Mouse (Mus musculus) limb, embryonic 15.5 days (tissue): Measurements from ENCODE around the gene D630039A03Rik. TPM values are rescaled to one million over a fixed set of nuclear protein-coding genes. Genes with fewer than 3 reads are reported as not detected.

Experiments used
- polyA plus RNA-seq: library from polyadenylated mRNA; unstranded; fragments of >200 nt; fragmentation: Nextera tagmentation; extraction: Ambion mirVana; gene quantifications from 2 replicates; pipeline ENCODE4 v1.2.1, GENCODE M21; 2015

Gene D630039A03Rik
- polyA plus RNA-seq, 1 experiment from 2014 or later = 0.12 TPM

Other genes starting within 250 kb of the D630039A03Rik start
- gene Akap2, start 198.6 kb downstream of the D630039A03Rik start, polyA plus RNA-seq = 21.7 and 25.2 TPM in 2 replicates
- 351 and 362 TPM in 2 replicates for gene Txn1, start 40.1 kb upstream of the D630039A03Rik start, polyA plus RNA-seq
- not detected in 2 replicates for gene Txndc8, start 92.8 kb upstream of the D630039A03Rik start, polyA plus RNA-seq